Mouse (Mus musculus) intestine, postnatal 0 days (tissue): Measurements from ENCODE around the gene Rbm47. TPM values are rescaled to one million over a fixed set of nuclear protein-coding genes. Genes with fewer than 3 reads are reported as not detected.
"Not testable (repeated sequence)": the region's sequence is repeated elsewhere in the genome, so short reads cannot be mapped to it uniquely, and the experiment has no call there.

Experiments used
- ATAC-seq: fragments of 200-750 bp; cut with Nextera tagmentation; 2 replicates; pipeline ENCODE4 v1.8.0; 2017; ENCODE audit warnings: mild to moderate bottlenecking, moderate TSS enrichment, moderate library complexity
- H3K27ac ChIP-seq: fragments of 300-500 bp; sonication (generic); 2 replicates; pipeline ENCODE4 v1.5.1; 2014; ENCODE audit warnings: mild to moderate bottlenecking, low read depth, low read length, moderate library complexity
- H3K27me3 ChIP-seq: fragments of 300-500 bp; sonication (generic); replicated peaks from 2 replicates; pipeline ENCODE4 v1.6.1; 2014; ENCODE audit warnings: low read length, mixed read lengths; ENCODE audit not compliant: control insufficient read depth, insufficient read depth
- H3K36me3 ChIP-seq: fragments of 300-500 bp; sonication (generic); 2 replicates; pipeline ENCODE4 v1.6.1; 2014; ENCODE audit warnings: mild to moderate bottlenecking, moderate library complexity; ENCODE audit not compliant: control insufficient read depth, insufficient read depth
- H3K4me1 ChIP-seq: fragments of 300-500 bp; sonication (generic); replicated peaks from 2 replicates; pipeline ENCODE4 v1.6.1; 2014; ENCODE audit warnings: antibody characterized with exemption, low read length, mixed read lengths; ENCODE audit not compliant: control insufficient read depth, insufficient read depth
- H3K4me2 ChIP-seq: fragments of 300-500 bp; sonication (generic); replicated peaks from 2 replicates; pipeline ENCODE4 v1.6.1; 2014; ENCODE audit warnings: low read depth, mild to moderate bottlenecking, moderate library complexity
- H3K4me3 ChIP-seq: fragments of 300-500 bp; sonication (generic); 2 replicates; pipeline ENCODE4 v1.5.1; 2014; ENCODE audit warnings: low read depth, low read length
- H3K9ac ChIP-seq: fragments of 300-500 bp; sonication (generic); 2 replicates; pipeline ENCODE4 v1.6.1; 2014; ENCODE audit warnings: mild to moderate bottlenecking, low read depth, low read length
- H3K9me3 ChIP-seq: fragments of 300-500 bp; sonication (generic); 2 replicates; pipeline ENCODE4 v1.6.1; 2016; ENCODE audit warnings: mixed run types; ENCODE audit not compliant: control insufficient read depth
- CTCF ChIP-seq: sonication (generic); IDR thresholded peaks from 2 replicates; pipeline ENCODE4 v1.5.1; 2016; ENCODE audit warnings: low read depth, mild to moderate bottlenecking, control low read depth, antibody characterized with exemption, moderate library complexity
- WGBS: fragments of 180-500 bp; shearing (Covaris S2); extraction: QIAGEN DNeasy Blood & Tissue Kit; methylation state at CpG from one replicate; pipeline ENCODE4 v1.1.7; 2014; 5-methylcytosine and 5-hydroxymethylcytosine counted together
- polyA plus RNA-seq: library from polyadenylated mRNA; unstranded; fragments of >200 nt; fragmentation: Nextera tagmentation; extraction: Ambion mirVana; gene quantifications from 2 replicates; pipeline ENCODE4 v1.2.1, GENCODE M21; 2015

The Rbm47 gene
- polyA plus RNA-seq, 1 experiment from 2014 or later = 146 TPM

DNA sequence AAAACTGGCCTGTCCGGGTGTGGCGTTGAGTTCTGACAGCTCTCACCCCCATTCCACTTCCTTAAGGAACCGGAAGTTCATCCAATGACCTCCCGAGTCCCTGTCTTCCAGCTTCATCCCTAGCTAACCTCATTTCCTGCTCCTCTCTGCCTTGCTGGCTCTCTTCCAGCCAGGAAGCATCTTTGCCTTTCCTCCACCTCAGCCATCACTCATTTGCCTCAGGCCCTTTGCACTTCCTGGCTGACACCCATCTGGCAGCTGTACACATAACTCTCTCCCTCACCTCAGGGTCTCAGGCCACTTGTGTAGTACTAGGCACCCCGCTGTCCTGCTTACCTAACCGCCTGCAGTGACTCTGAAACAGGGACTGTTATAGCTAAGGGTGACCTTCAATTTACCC, 178.3 kb downstream of the Rbm47 start:
- 59% methylated on average over 6 of the region's 6 CpGs for WGBS
- no peaks in the 10 kb centered on the region for H3K27me3 ChIP-seq
- no peaks in the 10 kb centered on the region for H3K9me3 ChIP-seq
- no peaks in the 10 kb centered on the region for H3K36me3 ChIP-seq
- H3K4me2 ChIP-seq = no peak overlapping the region
- H3K27ac ChIP-seq = no peak overlapping the region
- no peak overlapping the region for H3K9ac ChIP-seq
- no peak overlapping the region for H3K4me3 ChIP-seq
- 0 out of 2 replicates have a peak, but pooled peaks have one; percentile 12 for ATAC-seq
- TF ChIP-seq CTCF = no peak
- H3K4me1 ChIP-seq = no peaks in the 10 kb centered on the region

DNA sequence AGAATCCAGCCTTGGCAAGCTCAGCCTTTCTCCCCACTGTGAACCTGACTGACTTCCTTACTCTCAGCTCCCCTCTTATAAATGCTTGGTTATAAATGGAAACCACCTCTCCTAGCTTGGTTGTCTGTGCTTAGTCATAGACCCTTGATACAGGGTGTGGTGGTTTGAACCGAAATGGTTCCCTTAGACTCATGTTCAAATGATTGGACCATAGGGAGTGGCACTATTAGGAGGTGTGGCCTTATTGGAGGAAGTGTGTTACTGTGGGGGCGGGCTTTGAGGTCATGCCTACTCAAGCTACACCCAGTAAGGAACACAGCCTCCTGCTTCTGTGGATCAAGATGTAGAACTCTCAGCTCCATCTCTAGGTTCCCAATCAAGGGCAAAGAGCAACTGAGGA, 181.7 kb downstream of the Rbm47 start:
- H3K9ac ChIP-seq = no peak overlapping the region
- WGBS = 54% methylated on average over 2 of the region's 2 CpGs
- no peak overlapping the region for H3K4me2 ChIP-seq
- H3K9me3 ChIP-seq = no peaks in the 10 kb centered on the region
- peak; percentile 90 for ATAC-seq
- no peak overlapping the region for H3K27ac ChIP-seq
- H3K27me3 ChIP-seq = no peaks in the 10 kb centered on the region
- H3K4me3 ChIP-seq = no peak overlapping the region
- no peak for TF ChIP-seq CTCF
- H3K36me3 ChIP-seq = no peaks in the 10 kb centered on the region
- 0 out of 2 replicates have a peak, but pooled peaks cover 5% of the 10 kb centered on the region for H3K4me1 ChIP-seq

- not testable (repeated sequence) for H3K9me3 ChIP-seq, H3K4me2 ChIP-seq, H3K36me3 ChIP-seq, H3K27ac ChIP-seq, H3K4me3 ChIP-seq, H3K27me3 ChIP-seq, H3K4me1 ChIP-seq, ATAC-seq, H3K9ac ChIP-seq
- WGBS = 75% methylated on average over 3 of the region's 3 CpGs
- 0 out of 2 replicates have a peak, but pooled peaks have one; percentile 3 for TF ChIP-seq CTCF
Measured at GRCm38 (mm10) chr5:65987004-65987403, 185.9 kb downstream of the Rbm47 start.

DNA sequence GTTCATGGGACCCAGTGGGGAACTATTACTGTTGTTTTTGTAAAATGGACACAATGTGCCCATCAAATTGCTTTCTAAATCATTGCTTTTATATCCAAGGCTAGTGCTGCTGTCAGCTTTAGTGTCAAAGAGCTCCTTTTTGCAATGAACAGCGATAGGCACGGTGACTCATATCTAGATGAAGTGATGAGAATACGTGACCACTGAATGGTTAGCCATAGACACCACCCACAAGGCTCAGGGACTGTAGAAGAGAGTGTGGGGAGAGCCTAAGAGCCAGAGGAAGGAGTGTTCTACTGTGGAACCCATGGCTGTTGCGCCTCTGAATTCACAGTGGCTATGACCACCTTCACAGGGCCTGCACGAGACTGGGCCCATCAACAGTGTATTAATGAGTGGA, 186.5 kb downstream of the Rbm47 start:
- 87% methylated on average over 5 of the region's 5 CpGs for WGBS
- H3K27ac ChIP-seq = no peak overlapping the region
- TF ChIP-seq CTCF = no peak
- no peak overlapping the region for H3K4me3 ChIP-seq
- no peak for ATAC-seq
- no peaks in the 10 kb centered on the region for H3K36me3 ChIP-seq
- H3K4me2 ChIP-seq = no peak overlapping the region
- no peaks in the 10 kb centered on the region for H3K9me3 ChIP-seq
- H3K27me3 ChIP-seq = no peaks in the 10 kb centered on the region
- 0 out of 2 replicates have a peak, but pooled peaks cover 5% of the 10 kb centered on the region for H3K4me1 ChIP-seq
- no peak overlapping the region for H3K9ac ChIP-seq

- H3K9ac ChIP-seq = no peak overlapping the region
- H3K9me3 ChIP-seq = no peaks in the 10 kb centered on the region
- no peak overlapping the region for H3K27ac ChIP-seq
- H3K4me3 ChIP-seq = no peak overlapping the region
- H3K4me1 ChIP-seq = no peaks in the 10 kb centered on the region
- 84% methylated on average over 13 of the region's 13 CpGs for WGBS
- no peak for TF ChIP-seq CTCF
- H3K4me2 ChIP-seq = no peak overlapping the region
- no peak for ATAC-seq
- no peaks in the 10 kb centered on the region for H3K36me3 ChIP-seq
- H3K27me3 ChIP-seq = no peaks in the 10 kb centered on the region
Measured at GRCm38 (mm10) chr5:65975731-65976130, 197.2 kb downstream of the Rbm47 start.

GRCm38 (mm10) chr5:65973189-65973588, 199.7 kb downstream of the Rbm47 start:
- Histone ChIP-seq H3K27ac (no peak overlapping the region), H3K9ac (no peak overlapping the region), H3K27me3 (no peaks in the 10 kb centered on the region), H3K4me1 (no peaks in the 10 kb centered on the region), H3K36me3 (no peaks in the 10 kb centered on the region), H3K9me3 (no peaks in the 10 kb centered on the region), H3K4me3 (no peak overlapping the region), H3K4me2 (no peak overlapping the region)
- no peak for TF ChIP-seq CTCF
- WGBS = 79% methylated on average over 2 of the region's 2 CpGs
- ATAC-seq = no peak

DNA sequence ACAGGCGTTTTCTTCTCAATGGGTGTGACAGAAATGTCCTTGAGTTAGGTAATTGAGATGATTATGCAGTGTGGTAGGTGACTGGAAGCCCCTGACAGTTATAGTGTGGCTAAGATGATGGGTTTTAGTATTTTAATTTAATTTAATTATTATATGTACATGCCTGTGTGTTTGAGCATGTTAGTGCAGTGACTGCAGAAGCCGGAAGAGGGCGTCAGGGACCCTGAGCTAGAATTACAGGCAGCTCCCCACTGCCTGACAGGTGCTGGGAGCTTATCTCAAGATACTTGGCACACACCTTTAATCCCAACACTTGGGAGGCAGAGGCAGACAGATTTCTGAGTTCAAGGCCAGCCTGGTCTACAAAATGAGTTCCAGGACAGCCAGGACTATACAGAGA, 204.9 kb downstream of the Rbm47 start:
- no peak overlapping the region for H3K27ac ChIP-seq
- TF ChIP-seq CTCF = no peak
- H3K27me3 ChIP-seq = no peaks in the 10 kb centered on the region
- no peaks in the 10 kb centered on the region for H3K36me3 ChIP-seq
- no peaks in the 10 kb centered on the region for H3K9me3 ChIP-seq
- no peak overlapping the region for H3K4me3 ChIP-seq
- WGBS = 84% methylated on average over 3 of the region's 3 CpGs
- ATAC-seq = no peak
- no peaks in the 10 kb centered on the region for H3K4me1 ChIP-seq
- no peak overlapping the region for H3K4me2 ChIP-seq
- no peak overlapping the region for H3K9ac ChIP-seq
